Mouse (Mus musculus): Measurements from ENCODE around the gene Nanos3. TPM values are rescaled to one million over a fixed set of nuclear protein-coding genes. Genes with fewer than 3 reads are reported as not detected.

Gene Nanos3
- polyA plus RNA-seq, 1 experiment from 2014 or later, result 3.7 TPM

DNA sequence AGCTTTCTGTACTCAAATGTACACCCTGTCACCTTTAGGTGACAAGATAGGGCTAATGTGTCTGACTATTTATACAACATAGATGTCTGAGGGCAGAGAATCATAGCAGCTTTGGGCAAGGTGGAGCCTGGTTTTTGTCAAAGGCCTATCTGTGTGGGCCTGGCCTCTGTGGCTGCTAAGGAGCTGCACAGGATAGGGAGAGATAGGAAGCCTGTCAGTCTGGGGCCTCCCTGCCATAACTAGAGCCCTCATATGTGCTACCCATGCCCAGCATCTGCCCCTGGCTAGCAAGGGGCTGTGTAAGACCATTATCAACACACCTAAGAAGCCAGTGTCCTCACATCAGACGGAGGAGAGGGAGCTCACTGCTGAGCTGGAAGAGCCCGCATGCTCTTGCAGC lies 17.3 kb downstream of the Nanos3 start:
- no peak for DNase-seq (ENCODE audit: extremely low spot score, low spot score)
- no peak overlapping the region for H3K4me3 ChIP-seq
- H3K9me3 ChIP-seq, result no peaks in the 10 kb centered on the region
- H3K36me3 ChIP-seq (replicated peaks), result peaks cover 35% of the 10 kb centered on the region
- 88% methylated on average over 2 of the region's 2 CpGs for WGBS
- H3K27ac ChIP-seq, result no peak overlapping the region
- H3K4me1 ChIP-seq, result no peaks in the 10 kb centered on the region
- H3K27me3 ChIP-seq (ENCODE audit: poor library complexity, severe bottlenecking), result no peaks in the 10 kb centered on the region

DNA sequence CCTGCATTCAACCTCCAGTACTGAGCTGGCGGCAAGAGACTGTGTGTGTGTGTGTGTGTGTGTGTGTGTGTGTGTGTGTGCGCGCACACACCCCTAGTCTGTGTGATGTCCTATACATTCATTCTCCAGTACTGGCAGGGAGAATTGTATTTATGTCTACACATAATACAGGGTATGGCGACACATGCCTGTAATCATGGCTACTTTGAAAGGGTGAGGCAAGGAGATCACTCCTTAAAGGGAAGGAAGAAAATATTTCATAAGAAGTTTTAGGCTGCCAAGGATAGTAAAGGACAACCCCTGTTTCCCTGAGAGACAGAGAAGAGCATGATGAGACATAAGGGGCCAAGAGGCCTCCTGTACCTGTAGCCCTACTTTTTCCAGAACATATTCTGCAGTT lies 27.4 kb downstream of the Nanos3 start:
- Histone ChIP-seq H3K27me3 (ENCODE audit: poor library complexity, severe bottlenecking) (no peaks in the 10 kb centered on the region), H3K4me1 (no peaks in the 10 kb centered on the region), H3K27ac (no peak overlapping the region), H3K36me3 (replicated peaks) (peaks cover 9% of the 10 kb centered on the region; the same call in 1 of the 2 replicates), H3K9me3 (no peaks in the 10 kb centered on the region), H3K4me3 (no peak overlapping the region)
- no peak for DNase-seq (ENCODE audit: extremely low spot score, low spot score)
- WGBS, result 82% methylated on average over 4 of the region's 4 CpGs

DNA sequence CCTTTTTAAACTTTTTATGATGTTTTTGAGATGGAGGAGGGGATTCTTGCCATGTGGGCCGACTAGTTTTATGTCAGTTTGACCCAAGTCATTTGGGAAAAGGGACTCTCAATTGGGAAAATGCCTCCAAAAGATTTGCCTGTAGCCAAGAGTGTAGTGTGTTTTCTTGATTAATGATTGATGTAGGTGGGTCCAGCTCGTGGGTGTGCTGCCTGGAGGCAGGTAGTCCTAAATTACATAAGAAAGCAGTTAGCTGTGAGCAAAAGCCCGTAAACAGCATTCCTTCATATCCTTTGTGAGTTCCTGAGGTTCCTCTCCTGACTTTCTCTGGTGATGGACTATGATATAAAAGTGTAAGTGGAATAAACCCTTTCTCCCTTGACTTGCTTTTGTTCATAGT lies 35.8 kb downstream of the Nanos3 start:
- 87% methylated on average over 3 of the region's 3 CpGs for WGBS
- H3K27ac ChIP-seq, result no peak overlapping the region
- no peaks in the 10 kb centered on the region for H3K9me3 ChIP-seq
- H3K27me3 ChIP-seq (ENCODE audit: poor library complexity, severe bottlenecking), result peaks cover 9% of the 10 kb centered on the region
- H3K4me3 ChIP-seq, result no peak overlapping the region
- peaks cover 33% of the 10 kb centered on the region for H3K4me1 ChIP-seq
- peaks cover 20% of the 10 kb centered on the region for H3K36me3 ChIP-seq (replicated peaks)
- no peak for DNase-seq (ENCODE audit: extremely low spot score, low spot score)

DNA sequence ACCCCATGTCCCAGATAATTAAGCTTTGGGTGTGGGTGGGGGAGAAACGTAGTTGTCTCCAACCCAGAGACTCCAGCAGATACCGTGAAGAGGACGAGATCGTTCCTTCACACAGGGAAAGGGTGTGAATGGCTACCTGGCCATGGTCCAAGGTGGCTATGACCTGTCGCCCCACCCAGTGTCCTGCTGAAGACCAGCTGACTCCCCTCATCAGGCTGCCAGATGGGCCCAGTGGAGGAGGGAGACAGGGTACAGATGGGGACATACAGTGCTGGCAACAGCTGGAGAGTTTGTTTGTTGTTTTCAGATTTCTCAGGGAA lies 36.5 kb downstream of the Nanos3 start:
- peak overlapping the region; percentile 88; the same call in 1 of the 2 replicates for H3K27ac ChIP-seq
- peak overlapping the region; percentile 74 for H3K4me3 ChIP-seq
- peaks cover 9% of the 10 kb centered on the region for H3K27me3 ChIP-seq (ENCODE audit: poor library complexity, severe bottlenecking)
- H3K4me1 ChIP-seq, result peaks cover 33% of the 10 kb centered on the region
- H3K36me3 ChIP-seq (replicated peaks), result peaks cover 27% of the 10 kb centered on the region
- no peak for DNase-seq (ENCODE audit: extremely low spot score, low spot score)
- H3K9me3 ChIP-seq, result no peaks in the 10 kb centered on the region
- 92% methylated on average over 5 of the region's 5 CpGs for whole genome bisulfite sequencing

DNA sequence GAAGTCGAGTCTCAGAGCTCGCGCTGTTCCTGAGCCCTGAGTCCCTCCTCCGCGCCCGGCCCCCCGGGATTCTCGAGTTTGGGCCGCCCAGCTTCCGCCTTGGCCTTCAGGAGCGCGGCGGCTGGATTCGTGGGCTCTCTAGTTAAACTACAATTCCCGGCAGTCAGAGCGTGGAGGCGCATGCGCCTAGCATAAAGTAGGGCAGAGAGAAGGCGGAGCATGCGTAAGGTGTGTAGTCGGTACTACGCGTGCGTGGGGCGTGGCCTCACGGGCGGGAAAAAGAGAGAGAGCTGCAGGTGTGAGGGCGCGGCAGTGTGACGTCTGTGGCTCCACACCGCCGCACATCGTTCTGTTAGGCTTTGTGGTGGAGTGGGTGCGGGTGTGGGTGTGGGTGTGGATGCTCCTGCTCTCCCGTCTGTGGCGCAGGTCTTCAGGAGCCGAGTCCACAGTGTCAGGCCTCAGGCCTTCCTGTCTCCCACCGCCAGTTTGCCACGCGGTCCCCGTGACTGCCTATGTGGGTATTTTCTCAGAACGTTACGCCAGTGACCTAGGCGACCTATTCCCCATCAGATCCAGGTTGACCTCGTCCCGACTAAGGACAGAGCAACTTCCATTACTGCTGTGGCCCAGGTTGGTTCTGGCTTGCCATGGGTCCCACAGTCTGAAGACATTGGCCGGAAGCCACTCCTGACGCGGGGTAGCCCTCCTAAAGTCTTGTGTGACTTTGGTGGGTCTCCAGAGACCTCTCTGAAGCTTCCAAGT lies 37.1 kb downstream of the Nanos3 start, which contains the start of the genes Cc2d1a and 4930432K21Rik:
Cc2d1a (minus strand) TSS at position 168 of the 762 bp plus-strand sequence.
4930432K21Rik (plus strand) TSS at position 257 of the 762 bp plus-strand sequence.
- 18% methylated on average over 49 of the region's 49 CpGs for WGBS
- Histone ChIP-seq H3K9me3 (no peaks in the 10 kb centered on the region), H3K27ac (peak within 1 kb of the TSS; percentile 88), H3K36me3 (replicated peaks) (peaks cover 32% of the 10 kb centered on the region), H3K4me1 (peaks cover 33% of the 10 kb centered on the region), H3K27me3 (ENCODE audit: poor library complexity, severe bottlenecking) (peaks cover 9% of the 10 kb centered on the region), H3K4me3 (peak within 1 kb of the TSS; percentile 74)
- peak; percentile 91 for DNase-seq (ENCODE audit: extremely low spot score, low spot score)

DNA sequence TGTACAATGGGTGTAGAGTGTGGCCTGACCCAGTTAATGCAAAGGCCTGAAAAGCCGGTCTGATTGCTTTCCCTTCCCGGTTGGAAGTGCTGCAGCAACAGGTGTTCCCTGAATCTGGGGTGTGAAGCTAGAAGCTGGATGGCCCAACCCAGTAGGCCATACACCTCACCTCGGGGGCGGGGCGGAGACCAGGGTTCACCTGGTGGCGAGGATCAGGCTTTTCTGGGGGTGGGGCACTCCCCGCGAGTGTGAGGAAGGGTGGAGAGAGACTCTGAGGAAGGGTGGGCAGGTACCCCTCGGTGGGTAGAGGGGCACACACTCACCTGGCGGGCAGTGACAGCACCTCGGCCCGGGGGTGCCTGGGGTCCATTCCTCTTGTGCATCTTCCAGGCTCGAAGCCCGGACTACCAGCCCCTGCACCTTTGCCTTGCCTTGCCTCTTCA lies 37.7 kb downstream of the Nanos3 start:
- H3K4me3 ChIP-seq, result peak overlapping the region; percentile 74
- no peak for DNase-seq (ENCODE audit: extremely low spot score, low spot score)
- 8% methylated on average over 14 of the region's 14 CpGs for WGBS
- H3K9me3 ChIP-seq, result no peaks in the 10 kb centered on the region
- H3K27ac ChIP-seq, result peak overlapping the region; percentile 88
- peaks cover 38% of the 10 kb centered on the region for H3K36me3 ChIP-seq (replicated peaks)
- H3K4me1 ChIP-seq, result peaks cover 33% of the 10 kb centered on the region
- peaks cover 9% of the 10 kb centered on the region for H3K27me3 ChIP-seq (ENCODE audit: poor library complexity, severe bottlenecking)

DNA sequence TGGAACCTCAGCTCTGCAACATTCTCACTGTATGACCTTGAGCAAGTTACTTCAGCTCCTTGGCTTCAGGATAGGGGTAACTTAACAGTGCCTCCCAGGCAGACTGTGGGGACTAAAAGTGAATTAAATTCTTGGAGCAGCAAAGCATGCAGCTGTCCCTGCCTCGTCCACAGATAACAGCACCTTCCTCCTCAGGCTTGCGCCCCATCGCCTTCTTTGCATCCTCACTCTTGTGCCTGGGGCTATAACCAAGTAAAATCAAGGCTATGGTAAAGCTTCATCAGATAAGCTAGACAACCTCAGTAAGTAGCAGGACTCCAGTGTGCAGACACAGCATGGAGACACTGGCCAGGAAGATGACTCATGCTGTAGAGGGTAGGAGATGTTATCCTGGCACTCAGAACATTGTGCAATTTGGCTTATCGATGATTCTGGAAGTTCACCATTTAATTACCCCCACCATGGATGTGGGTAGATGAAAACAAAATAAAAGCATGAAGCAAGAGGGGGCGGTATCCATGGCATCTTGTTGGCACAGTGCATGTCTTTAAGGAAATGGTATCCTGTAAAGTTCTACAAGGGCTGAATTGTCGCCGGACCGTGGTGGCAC lies 40.3 kb downstream of the Nanos3 start:
- Histone ChIP-seq H3K9me3 (no peaks in the 10 kb centered on the region), H3K27me3 (ENCODE audit: poor library complexity, severe bottlenecking) (peaks cover 9% of the 10 kb centered on the region), H3K4me1 (peaks cover 33% of the 10 kb centered on the region), H3K36me3 (replicated peaks) (peaks cover 63% of the 10 kb centered on the region), H3K27ac (no peak overlapping the region), H3K4me3 (no peak overlapping the region)
- DNase-seq (ENCODE audit: extremely low spot score, low spot score), result no peak
- 93% methylated on average over 8 of the region's 8 CpGs for WGBS

DNA sequence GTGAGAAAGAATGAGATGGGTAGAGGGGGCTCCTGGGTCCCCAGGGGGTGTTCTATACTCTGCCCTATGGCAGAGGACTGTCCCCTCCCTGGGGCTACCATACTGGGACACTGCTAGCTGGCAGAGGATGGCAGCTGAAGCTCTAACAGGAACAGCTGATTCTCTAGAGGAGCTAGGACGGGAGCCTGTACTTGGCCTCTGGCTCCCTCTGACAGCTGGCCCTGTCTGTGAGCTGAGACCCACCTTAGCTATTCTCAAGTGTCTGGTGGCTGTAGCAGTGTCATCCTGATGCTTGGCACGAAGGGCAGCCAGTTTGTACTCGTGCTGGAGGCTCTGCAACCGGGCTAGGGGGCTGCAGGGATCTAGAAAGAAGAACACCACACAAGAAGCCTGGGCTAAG lies 44.2 kb downstream of the Nanos3 start:
- H3K36me3 ChIP-seq (replicated peaks), result peaks cover 98% of the 10 kb centered on the region

DNA sequence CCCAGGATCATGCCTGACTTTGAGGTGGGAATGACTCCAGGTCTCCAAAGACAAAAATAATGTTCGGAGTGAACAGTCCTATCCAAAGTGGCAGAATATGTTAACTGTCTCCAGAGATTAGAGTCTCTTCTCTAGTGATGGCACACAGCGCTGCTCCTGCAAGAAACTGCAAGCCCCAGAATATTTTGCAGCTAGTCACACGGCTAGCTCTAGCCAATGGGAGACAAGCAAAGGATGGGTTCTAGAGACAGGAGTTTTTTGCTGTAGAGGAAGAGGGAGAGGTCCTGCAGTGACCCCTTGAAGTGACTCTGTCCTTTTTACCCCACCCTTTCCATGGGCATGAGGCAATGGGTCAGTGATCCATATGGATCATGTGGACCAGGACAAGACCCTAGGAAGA lies 47.2 kb downstream of the Nanos3 start:
- no peak for DNase-seq (ENCODE audit: extremely low spot score, low spot score)
- H3K4me1 ChIP-seq, result no peaks in the 10 kb centered on the region
- no peak overlapping the region for H3K27ac ChIP-seq
- peaks cover 99% of the 10 kb centered on the region for H3K36me3 ChIP-seq (replicated peaks)
- no peaks in the 10 kb centered on the region for H3K27me3 ChIP-seq (ENCODE audit: poor library complexity, severe bottlenecking)
- 94% methylated on average over 3 of the region's 3 CpGs for WGBS
- H3K4me3 ChIP-seq, result no peak overlapping the region
- H3K9me3 ChIP-seq, result no peaks in the 10 kb centered on the region

More for the DNA sequence above, 44.2 kb downstream of the Nanos3 start:
- Histone ChIP-seq H3K9me3 (no peaks in the 10 kb centered on the region), H3K4me3 (no peak overlapping the region), H3K4me1 (peaks cover 4% of the 10 kb centered on the region; the same call in 1 of the 2 replicates), H3K27ac (no peak overlapping the region), H3K27me3 (ENCODE audit: poor library complexity, severe bottlenecking) (no peaks in the 10 kb centered on the region)
- DNase-seq (ENCODE audit: extremely low spot score, low spot score), result no peak
- WGBS, result 95% methylated on average over 4 of the region's 4 CpGs

DNA sequence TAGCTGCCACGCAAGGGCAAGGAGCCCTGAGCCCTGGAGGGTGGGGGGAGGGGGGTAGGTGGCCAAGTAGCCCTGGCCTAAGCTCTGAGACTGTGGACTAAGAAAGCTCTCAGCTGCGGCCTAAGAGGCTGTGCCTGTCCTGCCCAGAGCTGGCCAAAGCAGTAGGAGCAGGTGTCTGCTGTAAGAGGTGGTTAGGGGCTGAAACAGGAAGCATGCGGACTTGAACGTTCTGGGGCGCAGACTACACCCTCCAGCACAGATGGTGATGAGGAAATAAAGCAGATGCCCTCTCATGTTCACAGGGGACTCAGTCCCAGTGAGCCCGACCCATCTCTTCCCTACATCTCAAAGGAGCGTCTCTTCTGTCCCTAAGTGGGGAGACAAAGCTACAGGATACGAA lies 52.8 kb downstream of the Nanos3 start:
- no peak overlapping the region for H3K4me3 ChIP-seq
- WGBS, result 90% methylated on average over 8 of the region's 8 CpGs
- DNase-seq (ENCODE audit: extremely low spot score, low spot score), result no peak
- peaks cover 6% of the 10 kb centered on the region; the same call in 1 of the 2 replicates for H3K27me3 ChIP-seq (ENCODE audit: poor library complexity, severe bottlenecking)
- H3K9me3 ChIP-seq, result no peaks in the 10 kb centered on the region
- no peak overlapping the region for H3K27ac ChIP-seq
- peaks cover 57% of the 10 kb centered on the region for H3K36me3 ChIP-seq (replicated peaks)
- H3K4me1 ChIP-seq, result peaks cover 13% of the 10 kb centered on the region

DNA sequence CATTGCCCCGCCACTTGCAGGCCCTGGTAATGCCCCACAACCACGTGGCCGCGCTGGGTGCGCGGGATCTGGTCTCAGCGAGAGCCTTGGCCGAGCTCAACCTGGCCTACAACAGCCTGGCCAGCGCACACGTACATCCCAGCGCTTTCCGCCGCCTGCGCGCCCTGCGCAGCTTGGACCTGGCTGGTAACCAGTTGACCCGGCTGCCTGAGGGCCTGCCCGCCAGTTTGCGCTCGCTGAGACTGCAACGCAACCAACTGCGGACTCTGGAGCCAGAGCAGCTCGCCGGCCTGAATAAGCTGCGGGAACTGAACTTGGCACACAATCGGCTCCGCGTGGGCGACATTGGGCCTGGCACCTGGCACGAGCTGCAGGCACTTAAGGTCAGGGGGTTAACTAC lies 54.2 kb downstream of the Nanos3 start:
- Histone ChIP-seq H3K4me1 (peaks cover 18% of the 10 kb centered on the region), H3K27ac (0 out of 2 replicates have a peak overlapping the region, but pooled peaks have one; percentile 20), H3K36me3 (replicated peaks) (peaks cover 43% of the 10 kb centered on the region), H3K9me3 (no peaks in the 10 kb centered on the region), H3K27me3 (ENCODE audit: poor library complexity, severe bottlenecking) (peaks cover 6% of the 10 kb centered on the region; the same call in 1 of the 2 replicates), H3K4me3 (0 out of 2 replicates have a peak overlapping the region, but pooled peaks have one; percentile 3)
- DNase-seq (ENCODE audit: extremely low spot score, low spot score), result no peak
- 47% methylated on average over 30 of the region's 30 CpGs for WGBS

DNA sequence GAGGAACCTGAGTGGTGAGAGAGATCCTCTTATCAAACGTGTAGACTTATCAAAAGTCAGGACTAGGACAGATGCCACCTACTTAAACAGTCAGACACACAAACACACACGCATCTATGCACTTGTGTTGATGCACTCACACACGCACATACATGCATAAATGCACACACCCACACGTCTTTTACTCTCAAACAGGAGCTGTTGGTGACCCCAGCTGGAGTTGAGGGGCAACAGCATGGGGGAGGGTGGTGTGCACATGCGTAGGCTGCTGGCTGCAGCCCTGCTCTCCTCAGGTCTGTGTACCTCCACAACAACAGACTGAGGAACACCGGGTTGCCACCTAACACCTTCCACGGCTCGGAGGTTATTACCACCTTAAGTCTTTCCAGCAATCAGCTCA lies 56.7 kb downstream of the Nanos3 start:
- Histone ChIP-seq H3K9me3 (no peaks in the 10 kb centered on the region), H3K27me3 (ENCODE audit: poor library complexity, severe bottlenecking) (peaks cover 6% of the 10 kb centered on the region; the same call in 1 of the 2 replicates), H3K36me3 (replicated peaks) (peaks cover 18% of the 10 kb centered on the region), H3K4me3 (no peak overlapping the region), H3K4me1 (peaks cover 19% of the 10 kb centered on the region), H3K27ac (no peak overlapping the region)
- DNase-seq (ENCODE audit: extremely low spot score, low spot score), result no peak
- 78% methylated on average over 8 of the region's 8 CpGs for WGBS
